25 mouse cellular contexts compared by ENCODE assay signal in genomic region chr5:42168785-42169184, GRCm38 (mm10).
"Had no signal": no experiment of that assay in that cellular context is flagged by ENCODE, and none has a peak within 500 bp of the region (broad histone marks: within the 10 kb centered on the region; RNA-seq: fewer than 3 reads in every experiment).

No protein-coding gene starts in this region.

- H3K4me1 ChIP-seq: heart, embryonic 13.5 days; heart, embryonic 15.5 days; kidney, embryonic 15.5 days; limb, embryonic 13.5 days; limb, embryonic 15.5 days had no signal

- H3K9me3 ChIP-seq: heart, embryonic 13.5 days; heart, embryonic 15.5 days; hindbrain, embryonic 13.5 days; hindbrain, embryonic 15.5 days; kidney, embryonic 15.5 days; limb, embryonic 13.5 days; limb, embryonic 15.5 days had no signal

- ATAC-seq: forebrain, postnatal 0 days; hindbrain, postnatal 0 days; intestine, embryonic 16.5 days had no signal

- H3K27me3 ChIP-seq: heart, embryonic 13.5 days; heart, embryonic 15.5 days; hindbrain, embryonic 13.5 days; hindbrain, embryonic 15.5 days; kidney, embryonic 15.5 days; limb, embryonic 13.5 days; limb, embryonic 15.5 days had no signal

- H3K4me2 ChIP-seq: heart, embryonic 11.5 days; heart, embryonic 13.5 days; heart, embryonic 15.5 days; hindbrain, embryonic 13.5 days; hindbrain, embryonic 15.5 days; kidney, embryonic 15.5 days; limb, embryonic 13.5 days; limb, embryonic 15.5 days had no signal

- DNase-seq: forebrain, postnatal 0 days; gastrocnemius, postnatal 14 days; gastrocnemius, postnatal 36 days; heart, adult 11 months; heart, adult 2 months; heart, postnatal 14 days; heart, postnatal 36 days; kidney, adult 11 months; kidney, adult 2 months; kidney, adult 9 months; kidney, postnatal 14 days; kidney, postnatal 36 days; layer of hippocampus, postnatal 36 days; left cerebral cortex, postnatal 4 days had no signal

- H3K4me3 ChIP-seq: heart, adult 2 months; heart, embryonic 13.5 days; heart, embryonic 15.5 days; hindbrain, embryonic 13.5 days; hindbrain, embryonic 15.5 days; kidney, embryonic 15.5 days; limb, embryonic 13.5 days; limb, embryonic 15.5 days had no signal

- H3K27ac ChIP-seq: heart, adult 2 months; heart, embryonic 13.5 days; heart, embryonic 15.5 days; hindbrain, embryonic 13.5 days; hindbrain, embryonic 15.5 days; hindbrain, postnatal 0 days; kidney, embryonic 15.5 days; kidney, postnatal 0 days; limb, embryonic 13.5 days; limb, embryonic 15.5 days had no signal

- H3K36me3 ChIP-seq: heart, embryonic 13.5 days; heart, embryonic 15.5 days; hindbrain, embryonic 13.5 days; hindbrain, embryonic 15.5 days; kidney, embryonic 15.5 days; limb, embryonic 13.5 days; limb, embryonic 15.5 days had no signal

- H3K9ac ChIP-seq: forebrain, postnatal 0 days; heart, embryonic 13.5 days; heart, embryonic 15.5 days; hindbrain, embryonic 13.5 days; hindbrain, embryonic 15.5 days; kidney, embryonic 15.5 days; limb, embryonic 13.5 days; limb, embryonic 15.5 days had no signal
